Mouse (Mus musculus) midbrain, postnatal 0 days (tissue): ENCODE data around the gene Copz2. TPM values are rescaled to one million over a fixed set of nuclear protein-coding genes. Genes with fewer than 3 reads are reported as not detected.
"Not testable (repeated sequence)": the region's sequence is repeated elsewhere in the genome, so short reads cannot be mapped to it uniquely, and the experiment has no call there.

Experiments used
- ATAC-seq: fragments of 200-750 bp; cut with Nextera tagmentation; 2 replicates; pipeline ENCODE4 v1.8.0; 2017; ENCODE audit warnings: moderate number of reproducible peaks, mild to moderate bottlenecking, moderate TSS enrichment, moderate library complexity; ENCODE audit not compliant: low FRiP score
- DNase-seq: peaks from one replicate; pipeline ENCODE4 v3.0.0-alpha.2; 2015; ENCODE audit warnings: low spot score
- H3K27ac ChIP-seq: fragments of 300-500 bp; sonication (generic); 2 replicates; pipeline ENCODE4 v1.5.1; 2014; ENCODE audit warnings: low read depth, mild to moderate bottlenecking, low read length, mixed read lengths
- H3K27me3 ChIP-seq: fragments of 300-500 bp; sonication (generic); 2 replicates; pipeline ENCODE4 v1.6.1; 2014; ENCODE audit warnings: low read length, control low read depth, mixed read lengths; ENCODE audit not compliant: insufficient read depth
- H3K36me3 ChIP-seq: fragments of 300-500 bp; sonication (generic); 2 replicates; pipeline ENCODE4 v1.6.1; 2014; ENCODE audit warnings: low read length, control low read depth, mixed read lengths; ENCODE audit not compliant: insufficient read depth
- H3K4me1 ChIP-seq: fragments of 300-500 bp; sonication (generic); 2 replicates; pipeline ENCODE4 v1.6.1; 2014; ENCODE audit warnings: mild to moderate bottlenecking, control low read depth, antibody characterized with exemption, low read length, mixed read lengths; ENCODE audit not compliant: insufficient read depth
- H3K4me2 ChIP-seq: fragments of 300-500 bp; sonication (generic); 2 replicates; pipeline ENCODE4 v1.6.1; 2014; ENCODE audit warnings: low read depth, mild to moderate bottlenecking, low read length, mixed read lengths; ENCODE audit not compliant: poor library complexity, severe bottlenecking
- H3K4me3 ChIP-seq: fragments of 300-500 bp; sonication (generic); 2 replicates; pipeline ENCODE4 v1.5.1; 2014; ENCODE audit warnings: low read depth, mild to moderate bottlenecking, low read length, moderate library complexity
- H3K9ac ChIP-seq: fragments of 300-500 bp; sonication (generic); replicated peaks from 2 replicates; pipeline ENCODE4 v1.6.1; 2014; ENCODE audit warnings: mild to moderate bottlenecking, low read length, moderate library complexity, mixed read lengths; ENCODE audit not compliant: poor library complexity, severe bottlenecking
- H3K9me3 ChIP-seq: fragments of 300-500 bp; sonication (generic); 2 replicates; pipeline ENCODE4 v1.6.1; 2016; ENCODE audit warnings: low read length, control low read depth
- CTCF ChIP-seq: IDR thresholded peaks from 2 replicates; pipeline ENCODE4 v1.5.1; 2016; ENCODE audit warnings: antibody characterized with exemption, mild to moderate bottlenecking
- WGBS: fragments of 180-500 bp; shearing (Covaris S2); extraction: QIAGEN DNeasy Blood & Tissue Kit; methylation state at CpG from one replicate; pipeline ENCODE4 v1.1.7; 2014; 5-methylcytosine and 5-hydroxymethylcytosine counted together
- polyA plus RNA-seq: library from polyadenylated mRNA; unstranded; fragments of >200 nt; fragmentation: Nextera tagmentation; extraction: Ambion mirVana; gene quantifications from 2 replicates; pipeline ENCODE4 v1.2.1, GENCODE M21; 2015
- total RNA-seq: library from RNA; depleted of rRNA; stranded (reverse); fragments of >200 nt; gene quantifications from 2 replicates; pipeline ENCODE4 v1.2.3, GENCODE M21; 2014; rRNA removed

The Copz2 gene
- 12.7 and 12.9 TPM in 2 replicates for total RNA-seq
- polyA plus RNA-seq, result 16.7 and 20.3 TPM in 2 replicates

DNA sequence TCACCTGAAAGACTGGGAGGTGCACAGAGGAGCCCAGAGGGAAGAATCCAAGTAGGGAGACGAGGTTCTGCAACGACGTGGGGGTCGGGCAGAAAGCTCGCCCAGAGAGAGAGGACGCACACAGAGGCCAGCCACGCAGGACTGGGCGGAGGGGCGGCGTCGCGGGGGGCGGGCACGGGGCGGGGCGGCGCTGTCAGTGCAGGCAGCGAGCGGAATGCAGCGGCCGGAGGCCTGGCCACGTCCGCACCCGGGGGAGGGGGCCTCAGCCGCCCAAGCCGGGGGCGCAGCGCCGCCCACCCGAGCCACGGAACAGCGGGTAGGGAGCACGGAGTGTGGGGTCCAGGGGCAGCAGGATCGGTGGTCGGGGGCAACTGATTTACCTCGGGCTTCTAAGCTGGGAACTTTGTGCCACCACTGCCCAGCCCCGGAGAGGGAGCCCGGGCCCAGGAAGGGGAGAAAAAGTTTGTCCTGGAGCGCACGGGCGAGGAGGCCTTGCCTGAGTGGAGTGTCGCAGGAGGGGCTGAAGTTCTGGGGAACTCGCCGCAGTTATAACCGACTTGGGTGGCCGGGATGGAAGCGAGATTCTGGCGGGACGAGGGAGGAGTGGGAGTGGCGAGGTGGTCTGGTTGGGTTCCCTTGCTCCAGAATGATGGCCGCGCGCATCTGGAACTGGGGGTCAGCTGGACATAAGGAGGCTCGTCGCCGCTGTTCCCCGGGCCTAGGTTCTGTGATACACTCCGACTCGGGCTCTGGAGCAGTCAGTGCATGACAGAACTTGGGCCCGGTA is at the start of gene Copz2:
TSS of gene Copz2 (plus strand) at position 190 of the 787 bp plus-strand sequence.
- Histone ChIP-seq H3K27me3 (peaks cover 16% of the 10 kb centered on the region; the same call in 1 of the 2 replicates), H3K36me3 (no peaks in the 10 kb centered on the region), H3K9me3 (no peaks in the 10 kb centered on the region), H3K27ac (no peak within 1 kb of the TSS), H3K4me3 (peak within 1 kb of the TSS; percentile 38), H3K4me2 (peak within 1 kb of the TSS; percentile 79), H3K4me1 (peaks cover 9% of the 10 kb centered on the region), H3K9ac (0 out of 2 replicates have a peak within 1 kb of the TSS, but pooled peaks have one; percentile 42)
- no peak for DNase-seq
- no peak for ATAC-seq
- WGBS, result 2% methylated on average over 54 of the region's 60 CpGs
- no peak for TF ChIP-seq CTCF

GRCm38 (mm10) chr11:96805606-96806005 is 44.1 kb upstream of the Copz2 start:
- DNase-seq (no peak), ATAC-seq (no peak)
- Histone ChIP-seq H3K4me2 (no peak overlapping the region), H3K4me1 (no peaks in the 10 kb centered on the region), H3K27me3 (no peaks in the 10 kb centered on the region), H3K9ac (no peak overlapping the region), H3K4me3 (no peak overlapping the region), H3K27ac (no peak overlapping the region), H3K36me3 (peaks cover 40% of the 10 kb centered on the region), H3K9me3 (no peaks in the 10 kb centered on the region)
- no peak for TF ChIP-seq CTCF
- WGBS, result 86% methylated on average over 5 of the region's 5 CpGs

GRCm38 (mm10) chr11:96808066-96808465 is 41.6 kb upstream of the Copz2 start:
- Histone ChIP-seq H3K4me3 (no peak overlapping the region), H3K9ac (no peak overlapping the region), H3K9me3 (no peaks in the 10 kb centered on the region), H3K27ac (no peak overlapping the region), H3K4me2 (no peak overlapping the region), H3K4me1 (no peaks in the 10 kb centered on the region), H3K27me3 (no peaks in the 10 kb centered on the region), H3K36me3 (peaks cover 39% of the 10 kb centered on the region)
- DNase-seq, result no peak
- ATAC-seq, result no peak
- WGBS, result 31% methylated on average over 1 of the region's 1 CpGs
- TF ChIP-seq CTCF, result peak; percentile 44; the same call in 1 of the 2 replicates

GRCm38 (mm10) chr11:96809562-96810235 is 40.0 kb upstream of the Copz2 start:
- H3K27ac ChIP-seq, result no peak overlapping the region
- H3K9me3 ChIP-seq, result no peaks in the 10 kb centered on the region
- no peaks in the 10 kb centered on the region for H3K27me3 ChIP-seq
- no peak overlapping the region for H3K4me3 ChIP-seq
- H3K36me3 ChIP-seq, result peaks cover 34% of the 10 kb centered on the region
- no peaks in the 10 kb centered on the region for H3K4me1 ChIP-seq
- no peak overlapping the region for H3K4me2 ChIP-seq
- no peak for TF ChIP-seq CTCF
- no peak for DNase-seq
- 88% methylated on average over 6 of the region's 6 CpGs for WGBS
- no peak overlapping the region for H3K9ac ChIP-seq
- no peak for ATAC-seq

GRCm38 (mm10) chr11:96811188-96811587 is 38.5 kb upstream of the Copz2 start:
- not testable (repeated sequence) for H3K9ac ChIP-seq, ATAC-seq, H3K4me1 ChIP-seq, H3K4me2 ChIP-seq, DNase-seq, H3K9me3 ChIP-seq, H3K27ac ChIP-seq, H3K4me3 ChIP-seq, H3K27me3 ChIP-seq
- H3K36me3 ChIP-seq, result peaks cover 30% of the 10 kb centered on the region
- 96% methylated on average over 1 of the region's 1 CpGs for WGBS

DNA sequence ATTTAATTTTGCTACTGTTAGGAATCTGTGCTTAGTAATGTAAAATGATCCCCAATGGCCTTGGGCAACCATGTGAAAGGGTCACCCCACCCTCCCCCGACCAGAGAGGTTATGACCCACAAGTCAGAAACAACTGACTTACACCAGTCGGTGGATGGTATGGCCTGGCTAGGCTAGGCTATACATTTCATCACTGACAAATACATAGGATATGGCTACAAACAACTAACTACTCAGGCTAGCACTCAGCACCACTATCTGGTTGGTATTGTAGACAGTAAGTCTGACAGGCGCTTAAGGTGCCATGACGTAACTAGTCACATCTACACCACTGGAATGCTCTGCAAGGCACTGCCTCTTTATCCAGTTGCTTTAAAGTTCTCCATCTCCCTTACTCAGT is 36.2 kb upstream of the Copz2 start:
- ATAC-seq, result no peak
- 88% methylated on average over 4 of the region's 4 CpGs for WGBS
- H3K9me3 ChIP-seq, result no peaks in the 10 kb centered on the region
- DNase-seq, result no peak
- no peaks in the 10 kb centered on the region for H3K4me1 ChIP-seq
- H3K36me3 ChIP-seq, result peaks cover 36% of the 10 kb centered on the region
- no peaks in the 10 kb centered on the region for H3K27me3 ChIP-seq
- H3K4me2 ChIP-seq, result no peak overlapping the region
- H3K27ac ChIP-seq, result no peak overlapping the region
- no peak overlapping the region for H3K9ac ChIP-seq
- H3K4me3 ChIP-seq, result no peak overlapping the region
- no peak for TF ChIP-seq CTCF
